In genomic region chr13:40899994-40900970, GRCm38 (mm10) we compare ENCODE assay signal across 14 mouse cellular contexts. TPM values are rescaled to one million over a fixed set of nuclear protein-coding genes. Genes with fewer than 3 reads are reported as not detected.
A peak's percentile ranks its signal among the peaks of the same experiment; 100 is the strongest.
DNase-seq lines count a peak whose midpoint lies in the region; ATAC-seq and TF ChIP-seq lines count a peak whose summit lies in the region.
"Had no signal": no experiment of that assay in that cellular context is flagged by ENCODE, and none has a peak within 500 bp of the region (broad histone marks: within the 10 kb centered on the region; RNA-seq: fewer than 3 reads in every experiment).

No protein-coding gene starts in this region.

- 89% methylated on average over 15 of the region's 15 CpGs for WGBS in forebrain, embryonic 16.5 days

- intact Hi-C loops in left cerebral cortex, adult 2 months (cut with DNase I) = no loop called here
- intact Hi-C loops in left cerebral cortex, postnatal 4 days (cut with DNase I) = no loop called here

- no peak for DNase-seq in left cerebral cortex, adult 2 months (ENCODE audit: extremely low spot score in 1 of 2, low spot score in 2 of 2)
- no peak for DNase-seq in left cerebral cortex, postnatal 4 days
- peak; percentile 87 for DNase-seq in MEL-GATA-1-ER (ENCODE audit: extremely low read depth, low read depth)
- peak; percentile 56 for DNase-seq in embryo, embryonic 9.5 days (ENCODE audit: extremely low spot score)
- DNase-seq in adrenal gland, adult 8-10 months = no peak
- DNase-seq in frontal cortex, postnatal 14 days (ENCODE audit: low spot score in 2 of 2) = no peak
- DNase-seq: cerebellum, adult 8-10 months had no signal

- H3K36me3 ChIP-seq in forebrain, embryonic 16.5 days (ENCODE audit: control insufficient read depth, insufficient read depth) = no peaks in the 10 kb centered on the region
- H3K36me3 ChIP-seq: liver, embryonic 12.5 days; neural tube, embryonic 12.5 days had no signal

- H3K27me3 ChIP-seq in forebrain, embryonic 16.5 days (replicated peaks; ENCODE audit: control insufficient read depth, insufficient read depth, low read length) = no peaks in the 10 kb centered on the region
- H3K27me3 ChIP-seq: liver, embryonic 12.5 days; neural tube, embryonic 12.5 days had no signal

- no peak overlapping the region for H3K4me3 ChIP-seq in left cerebral cortex, adult 2 months
- no peak overlapping the region for H3K4me3 ChIP-seq in forebrain, embryonic 16.5 days (replicated peaks; ENCODE audit: low read length)
- H3K4me3 ChIP-seq: erythroblast, embryonic 14.5 days; liver, embryonic 12.5 days; neural tube, embryonic 12.5 days had no signal

- no peaks in the 10 kb centered on the region; the same call in 1 of the 2 replicates for H3K4me1 ChIP-seq in forebrain, embryonic 16.5 days (replicated peaks; ENCODE audit: control insufficient read depth, insufficient read depth, low read length)
- H3K4me1 ChIP-seq: neural tube, embryonic 12.5 days had no signal

- TF ChIP-seq CTCF in left cerebral cortex, adult 2 months (IDR thresholded peaks at IDR 0.05) = no peak

- H3K9me3 ChIP-seq in forebrain, embryonic 16.5 days (ENCODE audit: control insufficient read depth, low read length) = no peaks in the 10 kb centered on the region
- H3K9me3 ChIP-seq: liver, embryonic 12.5 days; neural tube, embryonic 12.5 days had no signal

- H3K27ac ChIP-seq in left cerebral cortex, adult 2 months = peak overlapping the region; percentile 75
- no peak overlapping the region for H3K27ac ChIP-seq in forebrain, embryonic 16.5 days (ENCODE audit: low read length)
- H3K27ac ChIP-seq: liver, embryonic 12.5 days; neural tube, embryonic 12.5 days had no signal

- ATAC-seq in megakaryocyte-erythroid progenitor cell, adult 5-6 weeks (replicated peaks; ENCODE audit: low FRiP score, low TSS enrichment, poor library complexity, severe bottlenecking) = 0 out of 2 replicates have a peak, but pooled peaks have one; percentile 25
- no peak for ATAC-seq in forebrain, embryonic 16.5 days
- ATAC-seq: hindbrain, embryonic 16.5 days; liver, embryonic 12.5 days had no signal

- no peak overlapping the region for H3K9ac ChIP-seq in forebrain, embryonic 16.5 days (replicated peaks; ENCODE audit: low read depth, low read length)
- H3K9ac ChIP-seq: liver, embryonic 12.5 days; neural tube, embryonic 12.5 days had no signal

- H3K4me2 ChIP-seq in forebrain, embryonic 16.5 days (ENCODE audit: low read length) = no peak overlapping the region
- H3K4me2 ChIP-seq: liver, embryonic 12.5 days; midbrain, embryonic 11.5 days; neural tube, embryonic 12.5 days had no signal

RNA-seq across cellular contexts. Expression of gene Gcnt2, which starts 40.7 kb away (rescaled TPM):
- 10 to 100 TPM; 21.1 to 21.7 TPM for total RNA-seq in left cerebral cortex, adult 2 months (2021)
- 10 to 100 TPM; 10.7 to 11.7 TPM for total RNA-seq in left cerebral cortex, postnatal 4 days (2021)
- total RNA-seq in megakaryocyte-erythroid progenitor cell, adult 5-6 weeks (2014; fragmentation: Nextera tagmentation) = 7.6 and 10.8 TPM in 2 replicates
- total RNA-seq in megakaryocyte-erythroid progenitor cell, adult 5-6 weeks (2017) = 6.3 and 23.7 TPM in 2 replicates
- polyA plus RNA-seq in forebrain, embryonic 16.5 days (2015; fragmentation: Nextera tagmentation; extraction: Ambion mirVana) = 5.1 and 5.2 TPM in 2 replicates
- 1 to 10 TPM; 4.8 to 9.1 (median 7.1) TPM for total RNA-seq in adrenal gland, adult 8-10 months (2022)
- polyA plus RNA-seq: erythroblast, embryonic 14.5 days had no signal

Comparison
In these comparisons a context has a peak if more than half of its experiments do, and no peak if none do; other contexts are left out.
1. DNase-seq: peak in MEL-GATA-1-ER (single experiment) and embryo, embryonic 9.5 days (single experiment); none in left cerebral cortex, adult 2 months (0 of 2), left cerebral cortex, postnatal 4 days (single experiment), adrenal gland, adult 8-10 months (single experiment) and frontal cortex, postnatal 14 days (0 of 2).